ENCODE assay signal across 12 mouse cellular contexts in the genomic region with DNA sequence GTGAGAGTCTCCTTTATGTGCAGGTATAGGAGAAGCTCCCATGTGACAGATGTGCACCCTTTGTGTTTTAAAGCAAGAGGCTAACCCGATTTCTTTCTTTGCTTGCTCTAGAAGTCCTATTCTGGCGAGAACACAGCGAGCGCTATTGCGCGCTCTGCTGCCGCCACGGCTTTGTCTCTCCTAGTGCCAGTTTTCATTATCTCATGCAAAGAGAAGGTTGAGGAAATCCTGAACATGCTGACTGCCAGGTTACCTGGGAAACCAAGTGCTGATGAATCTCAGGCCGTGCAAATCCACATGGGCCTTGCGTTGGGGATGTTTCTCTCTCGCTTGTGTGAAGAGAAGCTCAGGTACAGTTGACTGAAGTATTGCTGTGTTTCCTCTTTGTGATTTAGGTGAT.
DNase-seq lines count a peak whose midpoint lies in the region; ATAC-seq and TF ChIP-seq lines count a peak whose summit lies in the region.
"Had no signal": no experiment of that assay in that cellular context is flagged by ENCODE, and none has a peak within 500 bp of the region (broad histone marks: within the 10 kb centered on the region; RNA-seq: fewer than 3 reads in every experiment).

No protein-coding gene starts in this region.

- H3K4me2 ChIP-seq in midbrain, embryonic 13.5 days (replicated peaks): peak overlapping the region; percentile 0; the same call in 1 of the 2 replicates

- no peaks in the 10 kb centered on the region for H3K9me3 ChIP-seq in midbrain, embryonic 13.5 days
- H3K9me3 ChIP-seq: heart, embryonic 10.5 days; megakaryocyte, embryonic 14.5 days had no signal

- H3K9ac ChIP-seq in midbrain, embryonic 13.5 days (replicated peaks): no peak overlapping the region
- H3K9ac ChIP-seq: liver, postnatal 0 days had no signal

- H3K27ac ChIP-seq in left cerebral cortex, adult 2 months: no peak overlapping the region
- peak overlapping the region; percentile 62 for H3K27ac ChIP-seq in midbrain, embryonic 13.5 days
- H3K27ac ChIP-seq: heart, embryonic 10.5 days; stomach, postnatal 0 days had no signal

- peak; percentile 87 for ATAC-seq in midbrain, embryonic 13.5 days
- no peak for ATAC-seq in inflammation-experienced regulatory T-cells, adult 6 months
- no peak for ATAC-seq in cerebellum, adult (ENCODE audit: insufficient number of reproducible peaks, low FRiP score, low TSS enrichment)
- ATAC-seq: liver, postnatal 0 days had no signal

- H3K4me3 ChIP-seq in left cerebral cortex, adult 2 months: no peak overlapping the region
- no peak overlapping the region for H3K4me3 ChIP-seq in midbrain, embryonic 13.5 days (replicated peaks)
- H3K4me3 ChIP-seq: heart, embryonic 10.5 days; megakaryocyte, embryonic 14.5 days had no signal

- intact Hi-C loops in left cerebral cortex, adult 2 months (cut with DNase I): no loop called here

- H3K4me1 ChIP-seq in midbrain, embryonic 13.5 days (replicated peaks): peaks cover 28% of the 10 kb centered on the region
- H3K4me1 ChIP-seq: heart, embryonic 10.5 days; megakaryocyte, embryonic 14.5 days had no signal

- H3K27me3 ChIP-seq in midbrain, embryonic 13.5 days: no peaks in the 10 kb centered on the region
- H3K27me3 ChIP-seq: megakaryocyte, embryonic 14.5 days had no signal

- no peak for TF ChIP-seq CTCF in left cerebral cortex, adult 2 months (IDR thresholded peaks at IDR 0.05)

- no peaks in the 10 kb centered on the region for H3K36me3 ChIP-seq in midbrain, embryonic 13.5 days
- H3K36me3 ChIP-seq: heart, embryonic 10.5 days had no signal

- 31% methylated on average over 11 of the region's 11 CpGs for WGBS in midbrain, embryonic 13.5 days

- peak; percentile 27 to 30 for DNase-seq in left cerebral cortex, adult 2 months (ENCODE audit: extremely low spot score in 1 of 2, low spot score in 2 of 2)
- DNase-seq in left cerebral cortex, adult 11 months (ENCODE audit: low spot score): no peak
- peak; percentile 38 to 71 for DNase-seq in layer of hippocampus, adult 18-20 months (ENCODE audit: low spot score in 2 of 2)
- peak; percentile 27 for DNase-seq in right cerebral cortex, postnatal 4 days
- no peak for DNase-seq in lung, postnatal 10 days
- DNase-seq: liver, postnatal 0 days had no signal

Comparison
In these comparisons a context has a peak if more than half of its experiments do, and no peak if none do; other contexts are left out.
1. DNase-seq: peak in left cerebral cortex, adult 2 months (2 of 2), layer of hippocampus, adult 18-20 months (2 of 2) and right cerebral cortex, postnatal 4 days (single experiment); none in left cerebral cortex, adult 11 months (single experiment) and lung, postnatal 10 days (single experiment).